Mouse (Mus musculus): ENCODE data around the gene Car6. TPM values are rescaled to one million over a fixed set of nuclear protein-coding genes. Genes with fewer than 3 reads are reported as not detected.

Gene Car6
- polyA plus RNA-seq, 1 experiment, result 0.19 TPM

- TF ChIP-seq USF1 (IDR thresholded peaks at IDR 0.05; ENCODE audit: low read depth) (no peak), MAX (IDR thresholded peaks at IDR 0.05) (no peak), MYOG (IDR thresholded peaks at IDR 0.05; ENCODE audit: control insufficient read depth, extremely low read depth, insufficient read length) (no peak), MYOD1 (IDR thresholded peaks at IDR 0.05; ENCODE audit: control insufficient read depth, insufficient read length, low read depth) (no peak), FOSL1 (IDR thresholded peaks at IDR 0.05; ENCODE audit: insufficient read depth, low read length, poor library complexity, severe bottlenecking) (no peak), CEBPB (IDR thresholded peaks at IDR 0.05; ENCODE audit: low read depth) (no peak), CTCF (IDR thresholded peaks at IDR 0.05; ENCODE audit: control insufficient read depth, insufficient read depth, insufficient read length) (no peak)
- peaks cover 86% of the 10 kb centered on the region for H3K79me2 ChIP-seq (ENCODE audit: control insufficient read depth, insufficient read depth)
- H3K4me3 ChIP-seq (ENCODE audit: insufficient read depth, poor library complexity, severe bottlenecking), result no peak overlapping the region
- peak overlapping the region; percentile 27 for H3ac ChIP-seq (ENCODE audit: control insufficient read depth, insufficient read length, low read depth)
- peaks cover 81% of the 10 kb centered on the region for H3K36me3 ChIP-seq (ENCODE audit: control insufficient read depth, insufficient read depth)
- no peaks in the 10 kb centered on the region for H3K27me3 ChIP-seq (ENCODE audit: control insufficient read depth, insufficient read depth, insufficient read length)
- peaks cover 66% of the 10 kb centered on the region for H3K79me3 ChIP-seq (ENCODE audit: low read depth)
Measured at GRCm38 (mm10) chr4:150241708-150242107, 40.6 kb upstream of the Car6 start.

- Histone ChIP-seq H3K27me3 (ENCODE audit: control insufficient read depth, insufficient read depth, insufficient read length) (no peaks in the 10 kb centered on the region), H3K79me2 (ENCODE audit: control insufficient read depth, insufficient read depth) (peaks cover 87% of the 10 kb centered on the region), H3K36me3 (ENCODE audit: control insufficient read depth, insufficient read depth) (peaks cover 69% of the 10 kb centered on the region), H3K4me3 (ENCODE audit: insufficient read depth, poor library complexity, severe bottlenecking) (peak overlapping the region; percentile 22), H3ac (ENCODE audit: control insufficient read depth, insufficient read length, low read depth) (peak overlapping the region; percentile 14), H3K79me3 (ENCODE audit: low read depth) (peaks cover 66% of the 10 kb centered on the region)
- TF ChIP-seq USF1 (IDR thresholded peaks at IDR 0.05; ENCODE audit: low read depth) (no peak), CEBPB (IDR thresholded peaks at IDR 0.05; ENCODE audit: low read depth) (no peak), CTCF (IDR thresholded peaks at IDR 0.05; ENCODE audit: control insufficient read depth, insufficient read depth, insufficient read length) (no peak), MYOD1 (IDR thresholded peaks at IDR 0.05; ENCODE audit: control insufficient read depth, insufficient read length, low read depth) (no peak), FOSL1 (IDR thresholded peaks at IDR 0.05; ENCODE audit: insufficient read depth, low read length, poor library complexity, severe bottlenecking) (no peak), MYOG (IDR thresholded peaks at IDR 0.05; ENCODE audit: control insufficient read depth, extremely low read depth, insufficient read length) (no peak), MAX (IDR thresholded peaks at IDR 0.05) (no peak)
Measured at GRCm38 (mm10) chr4:150240381-150240886, 39.3 kb upstream of the Car6 start.

GRCm38 (mm10) chr4:150239951-150240368 is 38.8 kb upstream of the Car6 start:
- H3K36me3 ChIP-seq (ENCODE audit: control insufficient read depth, insufficient read depth), result peaks cover 67% of the 10 kb centered on the region
- no peaks in the 10 kb centered on the region for H3K27me3 ChIP-seq (ENCODE audit: control insufficient read depth, insufficient read depth, insufficient read length)
- H3K79me3 ChIP-seq (ENCODE audit: low read depth), result peaks cover 66% of the 10 kb centered on the region
- peak overlapping the region; percentile 97 for H3K4me3 ChIP-seq (ENCODE audit: insufficient read depth, poor library complexity, severe bottlenecking)
- peak overlapping the region; percentile 76 for H3ac ChIP-seq (ENCODE audit: control insufficient read depth, insufficient read length, low read depth)
- no peak for TF ChIP-seq USF1 (IDR thresholded peaks at IDR 0.05; ENCODE audit: low read depth)
- TF ChIP-seq CEBPB (IDR thresholded peaks at IDR 0.05; ENCODE audit: low read depth), result peak; percentile 86
- peak; percentile 93 for TF ChIP-seq FOSL1 (IDR thresholded peaks at IDR 0.05; ENCODE audit: insufficient read depth, low read length, poor library complexity, severe bottlenecking)
- TF ChIP-seq MYOD1 (IDR thresholded peaks at IDR 0.05; ENCODE audit: control insufficient read depth, insufficient read length, low read depth), result peak; percentile 33
- peak; percentile 62 for TF ChIP-seq CTCF (IDR thresholded peaks at IDR 0.05; ENCODE audit: control insufficient read depth, insufficient read depth, insufficient read length)
- TF ChIP-seq MAX (IDR thresholded peaks at IDR 0.05), result peak; percentile 74
- H3K79me2 ChIP-seq (ENCODE audit: control insufficient read depth, insufficient read depth), result peaks cover 85% of the 10 kb centered on the region

GRCm38 (mm10) chr4:150239503-150239902 is 38.4 kb upstream of the Car6 start:
- peaks cover 63% of the 10 kb centered on the region for H3K79me3 ChIP-seq (ENCODE audit: low read depth)
- H3K36me3 ChIP-seq (ENCODE audit: control insufficient read depth, insufficient read depth), result peaks cover 63% of the 10 kb centered on the region

GRCm38 (mm10) chr4:150239087-150239480 is 38.0 kb upstream of the Car6 start:
- no peak for TF ChIP-seq MYOD1 (IDR thresholded peaks at IDR 0.05; ENCODE audit: control insufficient read depth, insufficient read length, low read depth)
- no peak for TF ChIP-seq CTCF (IDR thresholded peaks at IDR 0.05; ENCODE audit: control insufficient read depth, insufficient read depth, insufficient read length)
- TF ChIP-seq MAX (IDR thresholded peaks at IDR 0.05), result no peak
- TF ChIP-seq MYOG (IDR thresholded peaks at IDR 0.05; ENCODE audit: control insufficient read depth, extremely low read depth, insufficient read length), result no peak
- no peak for TF ChIP-seq USF1 (IDR thresholded peaks at IDR 0.05; ENCODE audit: low read depth)
- TF ChIP-seq CEBPB (IDR thresholded peaks at IDR 0.05; ENCODE audit: low read depth), result no peak
- TF ChIP-seq FOSL1 (IDR thresholded peaks at IDR 0.05; ENCODE audit: insufficient read depth, low read length, poor library complexity, severe bottlenecking), result no peak
- Histone ChIP-seq H3ac (ENCODE audit: control insufficient read depth, insufficient read length, low read depth) (peak overlapping the region; percentile 76), H3K27me3 (ENCODE audit: control insufficient read depth, insufficient read depth, insufficient read length) (no peaks in the 10 kb centered on the region), H3K79me2 (ENCODE audit: control insufficient read depth, insufficient read depth) (peaks cover 76% of the 10 kb centered on the region), H3K4me3 (ENCODE audit: insufficient read depth, poor library complexity, severe bottlenecking) (peak overlapping the region; percentile 97), H3K36me3 (ENCODE audit: control insufficient read depth, insufficient read depth) (peaks cover 58% of the 10 kb centered on the region), H3K79me3 (ENCODE audit: low read depth) (peaks cover 59% of the 10 kb centered on the region)

More at GRCm38 (mm10) chr4:150239503-150239902, 38.4 kb upstream of the Car6 start:
- Histone ChIP-seq H3K27me3 (ENCODE audit: control insufficient read depth, insufficient read depth, insufficient read length) (no peaks in the 10 kb centered on the region), H3K4me3 (ENCODE audit: insufficient read depth, poor library complexity, severe bottlenecking) (peak overlapping the region; percentile 97), H3ac (ENCODE audit: control insufficient read depth, insufficient read length, low read depth) (peak overlapping the region; percentile 76), H3K79me2 (ENCODE audit: control insufficient read depth, insufficient read depth) (peaks cover 80% of the 10 kb centered on the region)
- TF ChIP-seq USF1 (IDR thresholded peaks at IDR 0.05; ENCODE audit: low read depth), result no peak
- no peak for TF ChIP-seq MYOG (IDR thresholded peaks at IDR 0.05; ENCODE audit: control insufficient read depth, extremely low read depth, insufficient read length)
- no peak for TF ChIP-seq MYOD1 (IDR thresholded peaks at IDR 0.05; ENCODE audit: control insufficient read depth, insufficient read length, low read depth)
- no peak for TF ChIP-seq CTCF (IDR thresholded peaks at IDR 0.05; ENCODE audit: control insufficient read depth, insufficient read depth, insufficient read length)
- TF ChIP-seq FOSL1 (IDR thresholded peaks at IDR 0.05; ENCODE audit: insufficient read depth, low read length, poor library complexity, severe bottlenecking), result no peak
- TF ChIP-seq CEBPB (IDR thresholded peaks at IDR 0.05; ENCODE audit: low read depth), result no peak
- TF ChIP-seq MAX (IDR thresholded peaks at IDR 0.05), result no peak
